Mouse (Mus musculus) mature B cell (primary cell): ENCODE data around the gene Sapcd2.

Experiments used
- in situ Hi-C: fragments of 300-500 bp; cut with MboI; formaldehyde crosslinking; loops from 2 replicates; pipeline ENCODE4 v1.14.3; 2019

The Sapcd2 gene

GRCm38 (mm10) chr2:25422587-25423410 is 50.7 kb downstream of the Sapcd2 start, which contains the start of gene Fut7:
Gene Fut7, plus strand, starts transcription at chr2:25423267.
- in situ Hi-C loops, result no loop called here

- in situ Hi-C loops, result no loop called here
These were observed 51.5 kb downstream of the Sapcd2 start for GRCm38 (mm10) chr2:25423626-25424025.

GRCm38 (mm10) chr2:25425481-25425880 is 53.4 kb downstream of the Sapcd2 start:
- in situ Hi-C loops, result no loop called here

- in situ Hi-C loops, result no loop called here
These were observed 54.6 kb downstream of the Sapcd2 start for GRCm38 (mm10) chr2:25426721-25427191.

- in situ Hi-C loops, result no loop called here
These were observed 55.1 kb downstream of the Sapcd2 start for GRCm38 (mm10) chr2:25427256-25427655.
